Mouse (Mus musculus) hindbrain, embryonic 11.5 days (tissue): ENCODE results near the gene Pom121l2. TPM values are rescaled to one million over a fixed set of nuclear protein-coding genes. Genes with fewer than 3 reads are reported as not detected.
"Not testable (repeated sequence)": the region's sequence is repeated elsewhere in the genome, so short reads cannot be mapped to it uniquely, and the experiment has no call there.

ENCODE experiments used
- ATAC-seq: fragments of 200-750 bp; cut with Nextera tagmentation; 2 replicates; pipeline ENCODE4 v1.8.0; 2017; ENCODE audit warnings: mild to moderate bottlenecking, moderate TSS enrichment, moderate library complexity; ENCODE audit not compliant: low FRiP score
- DNase-seq: peaks from one replicate; pipeline ENCODE4 v3.0.0-alpha.2; 2015; ENCODE audit warnings: low spot score
- H3K27ac ChIP-seq: fragments of 300-500 bp; sonication (generic); 2 replicates; pipeline ENCODE4 v1.5.1; 2014; ENCODE audit warnings: mild to moderate bottlenecking, low read depth, low read length
- H3K27me3 ChIP-seq: fragments of 300-500 bp; sonication (generic); 2 replicates; pipeline ENCODE4 v1.6.1; 2014; ENCODE audit warnings: mild to moderate bottlenecking, low read length, moderate library complexity, mixed read lengths; ENCODE audit not compliant: control insufficient read depth, insufficient read depth
- H3K36me3 ChIP-seq: fragments of 300-500 bp; sonication (generic); 2 replicates; pipeline ENCODE4 v1.6.1; 2014; ENCODE audit warnings: mild to moderate bottlenecking, low read length, moderate library complexity, mixed read lengths; ENCODE audit not compliant: control insufficient read depth, insufficient read depth
- H3K4me1 ChIP-seq: fragments of 300-500 bp; sonication (generic); replicated peaks from 2 replicates; pipeline ENCODE4 v1.6.1; 2014; ENCODE audit warnings: low read length, mixed read lengths; ENCODE audit not compliant: control insufficient read depth, insufficient read depth
- H3K4me2 ChIP-seq: fragments of 300-500 bp; sonication (generic); replicated peaks from 2 replicates; pipeline ENCODE4 v1.6.1; 2014; ENCODE audit warnings: mild to moderate bottlenecking, low read depth, low read length
- H3K4me3 ChIP-seq: fragments of 300-500 bp; sonication (generic); 2 replicates; pipeline ENCODE4 v1.5.1; 2014; ENCODE audit warnings: low read depth, low read length
- H3K9ac ChIP-seq: fragments of 300-500 bp; sonication (generic); 2 replicates; pipeline ENCODE4 v1.6.1; 2014; ENCODE audit warnings: low read depth, low read length
- H3K9me3 ChIP-seq: fragments of 300-500 bp; sonication (generic); 2 replicates; pipeline ENCODE4 v1.6.1; 2016; ENCODE audit warnings: low read length; ENCODE audit not compliant: control insufficient read depth
- WGBS: fragments of 180-500 bp; shearing (Covaris S2); extraction: QIAGEN DNeasy Blood & Tissue Kit; methylation state at CpG from one replicate; pipeline ENCODE4 v1.1.7; 2014; 5-methylcytosine and 5-hydroxymethylcytosine counted together
- polyA plus RNA-seq: library from polyadenylated mRNA; unstranded; fragments of >200 nt; fragmentation: Nextera tagmentation; extraction: Ambion mirVana; gene quantifications from 2 replicates; pipeline ENCODE4 v1.2.1, GENCODE M21; 2014

Pom121l2 gene
- polyA plus RNA-seq, 1 experiment from 2014 or later, result 0.11 TPM

DNA sequence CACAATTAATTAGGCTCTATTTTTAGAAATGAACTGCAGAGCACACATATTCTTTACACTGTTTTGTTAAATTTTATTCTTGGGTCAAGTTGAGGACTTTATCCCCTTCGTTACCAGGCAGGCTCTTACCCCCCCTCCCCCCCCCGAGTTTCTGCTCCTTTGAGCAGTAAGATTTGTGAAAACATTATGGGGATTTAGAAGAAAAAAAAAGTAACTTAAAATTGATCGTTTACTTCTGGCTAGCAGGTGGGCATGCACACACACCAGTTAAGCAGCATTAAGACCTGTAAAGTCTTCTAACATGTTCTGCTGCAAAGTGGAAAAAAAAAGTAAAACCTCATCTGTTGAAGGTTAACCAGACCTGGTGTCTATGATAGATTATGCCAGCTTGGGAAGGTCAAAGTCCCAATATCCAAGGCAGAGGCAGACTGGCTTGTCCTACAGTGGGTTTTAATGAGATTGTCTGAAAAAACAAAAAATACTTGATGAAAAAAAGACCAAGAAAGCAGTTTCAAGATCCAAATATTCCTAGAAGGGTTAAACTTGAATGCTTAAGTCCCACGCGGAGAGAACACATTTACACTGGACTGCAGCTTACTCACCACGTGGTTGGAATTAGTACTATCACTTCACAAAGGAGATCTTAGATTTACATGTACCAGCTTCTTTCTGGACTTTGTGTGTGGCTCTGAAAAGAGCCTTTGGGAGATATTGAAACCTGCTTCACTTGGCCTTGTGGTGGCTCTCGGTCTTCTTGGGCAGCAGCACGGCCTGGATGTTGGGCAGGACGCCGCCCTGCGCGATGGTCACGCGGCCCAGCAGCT, 53.7 kb downstream of the Pom121l2 start:
- Histone ChIP-seq H3K4me1 (0 out of 2 replicates have a peak, but pooled peaks cover 2% of the 10 kb centered on the region), H3K27me3 (no peaks in the 10 kb centered on the region), H3K4me3 (peak overlapping the region; percentile 31), H3K9ac (peak overlapping the region; percentile 49), H3K27ac (peak overlapping the region; percentile 66), H3K9me3 (no peaks in the 10 kb centered on the region), H3K36me3 (no peaks in the 10 kb centered on the region), H3K4me2 (peak overlapping the region; percentile 41)
- DNase-seq, result peak; percentile 57
- 1% methylated on average over 13 of the region's 14 CpGs for WGBS
- ATAC-seq, result no peak; the same call in 1 of the 2 replicates

DNA sequence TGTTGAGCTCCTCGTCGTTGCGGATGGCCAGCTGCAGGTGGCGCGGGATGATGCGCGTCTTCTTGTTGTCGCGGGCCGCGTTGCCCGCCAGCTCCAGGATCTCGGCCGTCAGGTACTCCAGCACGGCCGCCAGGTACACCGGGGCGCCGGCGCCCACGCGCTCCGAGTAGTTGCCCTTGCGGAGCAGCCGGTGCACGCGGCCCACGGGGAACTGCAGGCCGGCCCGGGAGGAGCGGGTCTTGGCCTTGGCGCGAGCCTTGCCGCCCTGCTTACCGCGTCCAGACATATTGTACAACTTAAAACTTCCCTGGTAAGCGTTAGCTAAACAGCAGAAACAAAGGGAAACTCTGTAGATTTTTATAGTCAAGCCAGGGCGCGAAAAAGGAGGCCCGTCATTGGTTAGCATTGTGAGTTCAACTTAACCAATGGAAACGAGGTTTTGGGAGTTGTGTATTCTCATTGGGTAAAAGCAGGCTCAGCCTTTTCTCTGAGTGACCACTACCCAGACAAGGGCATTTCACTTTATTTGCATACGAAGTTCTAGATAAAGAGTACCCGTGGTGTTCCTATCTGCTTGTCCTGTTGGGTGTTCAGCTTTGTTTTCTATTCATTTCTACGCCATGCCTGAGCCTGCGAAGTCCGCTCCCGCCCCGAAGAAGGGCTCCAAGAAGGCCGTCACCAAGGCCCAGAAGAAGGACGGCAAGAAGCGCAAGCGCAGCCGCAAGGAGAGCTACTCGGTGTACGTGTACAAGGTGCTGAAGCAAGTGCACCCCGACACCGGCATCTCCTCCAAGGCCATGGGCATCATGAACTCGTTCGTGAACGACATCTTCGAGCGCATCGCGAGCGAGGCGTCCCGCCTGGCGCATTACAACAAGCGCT, 54.5 kb downstream of the Pom121l2 start, which contains the start of the genes Hist1h2ah and Hist1h2bk:
Gene Hist1h2ah (minus strand): TSS at position 302 of the 882 bp plus-strand sequence.
Gene Hist1h2bk (plus strand): TSS at position 604 of the 882 bp plus-strand sequence.
- H3K9ac ChIP-seq, result peak within 1 kb of the TSS; percentile 59
- H3K4me3 ChIP-seq, result peak within 1 kb of the TSS; percentile 38
- 0% methylated on average over 23 of the region's 69 CpGs for WGBS
- peak within 1 kb of the TSS; percentile 60 for H3K4me2 ChIP-seq
- not testable (repeated sequence) for H3K4me1 ChIP-seq, H3K36me3 ChIP-seq, H3K9me3 ChIP-seq, H3K27me3 ChIP-seq
- DNase-seq (peak; percentile 87), ATAC-seq (peak; percentile 99)
- H3K27ac ChIP-seq, result peak within 1 kb of the TSS; percentile 88

DNA sequence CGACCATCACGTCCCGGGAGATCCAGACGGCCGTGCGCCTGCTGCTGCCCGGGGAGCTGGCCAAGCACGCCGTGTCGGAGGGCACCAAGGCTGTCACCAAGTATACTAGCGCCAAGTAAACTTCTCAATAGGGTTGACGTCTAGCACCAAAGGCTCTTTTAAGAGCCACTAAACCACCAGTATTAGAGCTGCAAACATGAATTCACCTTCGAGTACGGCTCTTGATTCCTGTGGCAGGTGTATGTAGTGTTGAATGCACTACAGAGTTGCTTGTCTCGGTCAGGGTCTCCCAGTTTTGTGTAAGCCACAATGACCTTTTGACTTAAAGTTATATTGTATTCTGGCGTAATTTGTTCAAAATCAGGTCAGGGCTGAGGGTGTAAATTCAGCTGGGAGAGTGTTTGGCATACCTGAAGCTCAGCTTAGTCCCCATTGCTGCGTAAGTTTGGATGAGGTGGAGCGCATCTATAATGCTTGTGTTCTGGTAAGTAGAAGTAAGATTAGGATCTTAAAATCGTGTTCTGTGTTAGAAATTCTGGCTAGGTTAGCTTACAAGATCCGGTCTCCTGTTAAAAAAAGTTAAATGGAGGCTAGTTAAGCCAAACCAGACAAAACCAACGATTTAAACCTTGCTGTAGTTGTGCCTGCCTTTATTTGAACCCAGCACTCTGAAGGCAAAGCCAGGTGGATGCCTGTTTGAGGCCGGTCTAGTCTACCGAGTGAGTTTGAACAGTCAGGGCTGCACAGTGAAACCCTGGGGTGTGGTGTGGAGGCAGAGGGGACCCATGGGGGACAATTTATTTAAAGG, 55.4 kb downstream of the Pom121l2 start:
- H3K27ac ChIP-seq, result peak overlapping the region; percentile 88
- ATAC-seq (peak; percentile 22; the same call in 1 of the 2 replicates), DNase-seq (peak; percentile 60)
- H3K4me2 ChIP-seq, result peak overlapping the region; percentile 60
- no peaks in the 10 kb centered on the region for H3K27me3 ChIP-seq
- H3K4me3 ChIP-seq, result peak overlapping the region; percentile 38
- H3K9me3 ChIP-seq, result no peaks in the 10 kb centered on the region
- peak overlapping the region; percentile 59 for H3K9ac ChIP-seq
- no peaks in the 10 kb centered on the region for H3K36me3 ChIP-seq
- WGBS, result 3% methylated on average over 16 of the region's 23 CpGs
- H3K4me1 ChIP-seq, result 0 out of 2 replicates have a peak, but pooled peaks cover 2% of the 10 kb centered on the region

DNA sequence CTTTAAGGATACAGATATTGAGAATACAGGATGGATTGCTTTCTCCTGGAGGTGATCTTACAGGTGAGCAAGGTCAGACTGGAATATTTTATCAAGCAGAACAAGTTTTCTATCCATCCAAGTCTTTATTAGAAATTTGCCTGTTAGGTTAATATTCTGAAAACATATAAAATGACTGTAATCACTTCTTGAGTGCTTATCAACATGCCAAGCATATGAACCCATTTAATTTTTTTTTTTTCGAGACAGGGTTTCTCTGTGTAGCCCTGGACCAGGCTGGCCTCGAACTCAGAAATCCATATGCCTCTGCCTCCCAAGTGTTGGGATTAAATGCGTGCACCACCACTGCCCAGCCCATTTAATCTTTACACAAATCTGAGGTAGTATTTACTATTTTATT, 56.0 kb downstream of the Pom121l2 start:
- Histone ChIP-seq H3K27ac (peak overlapping the region; percentile 88), H3K27me3 (no peaks in the 10 kb centered on the region), H3K9ac (peak overlapping the region; percentile 59), H3K36me3 (no peaks in the 10 kb centered on the region), H3K4me3 (peak overlapping the region; percentile 38; the same call in 1 of the 2 replicates), H3K4me2 (peak overlapping the region; percentile 60), H3K4me1 (0 out of 2 replicates have a peak, but pooled peaks cover 2% of the 10 kb centered on the region), H3K9me3 (no peaks in the 10 kb centered on the region)
- no peak for ATAC-seq
- DNase-seq, result no peak
- WGBS, result 64% methylated on average over 3 of the region's 3 CpGs

- no peak overlapping the region for H3K4me3 ChIP-seq
- H3K4me2 ChIP-seq, result no peak overlapping the region
- H3K27me3 ChIP-seq, result no peaks in the 10 kb centered on the region
- WGBS, result 82% methylated on average over 2 of the region's 2 CpGs
- H3K36me3 ChIP-seq, result no peaks in the 10 kb centered on the region
- DNase-seq (no peak), ATAC-seq (no peak)
- 0 out of 2 replicates have a peak, but pooled peaks cover 2% of the 10 kb centered on the region for H3K4me1 ChIP-seq
- H3K9me3 ChIP-seq, result no peaks in the 10 kb centered on the region
- no peak overlapping the region for H3K9ac ChIP-seq
- no peak overlapping the region for H3K27ac ChIP-seq
Measured at GRCm38 (mm10) chr13:22037415-22037814, 56.4 kb downstream of the Pom121l2 start.

Other genes with a start within 250 kb of the Pom121l2 start
- gene Hist1h4j, start 246.1 kb upstream of the Pom121l2 start, polyA plus RNA-seq, result 0.94 and 1.4 TPM in 2 replicates
- gene Hist1h4k, start 230.7 kb upstream of the Pom121l2 start, polyA plus RNA-seq, result 2.4 and 8.0 TPM in 2 replicates
- gene Hist1h2ak, start 227.4 kb upstream of the Pom121l2 start, polyA plus RNA-seq, result 4.9 and 6.5 TPM in 2 replicates
- gene Hist1h2bn, start 227.1 kb upstream of the Pom121l2 start, polyA plus RNA-seq, result 0.67 and 2.2 TPM in 2 replicates
- 19.1 TPM in 2 replicates for gene Hist1h1b, start 200.6 kb upstream of the Pom121l2 start, polyA plus RNA-seq
- 232 and 252 TPM in 2 replicates for gene Hist1h3i, start 197.8 kb upstream of the Pom121l2 start, polyA plus RNA-seq
- gene Hist1h2an, start 194.0 kb upstream of the Pom121l2 start, polyA plus RNA-seq, result 1.4 and 8.5 TPM in 2 replicates
- 2.2 and 2.9 TPM in 2 replicates for gene Hist1h2bp, start 193.7 kb upstream of the Pom121l2 start, polyA plus RNA-seq
- gene Hist1h2bq, start 171.0 kb upstream of the Pom121l2 start, polyA plus RNA-seq, result 17.8 and 18.7 TPM in 2 replicates
- 2.1 TPM in 1 of 2 replicates, not detected in the other for gene Hist1h2ao, start 170.7 kb upstream of the Pom121l2 start, polyA plus RNA-seq
- not detected in 2 replicates for gene Hist1h4m, start 169.4 kb upstream of the Pom121l2 start, polyA plus RNA-seq
- 13.4 and 14.6 TPM in 2 replicates for gene Hist1h4n, start 149.0 kb upstream of the Pom121l2 start, polyA plus RNA-seq
- 4,676 and 4,856 TPM in 2 replicates for gene Hist1h2ap, start 147.7 kb upstream of the Pom121l2 start, polyA plus RNA-seq
- gene Hist1h2br, start 147.5 kb upstream of the Pom121l2 start, polyA plus RNA-seq, result 18.1 and 18.6 TPM in 2 replicates
- gene Zfp184, start 36.1 kb upstream of the Pom121l2 start, polyA plus RNA-seq, result 25.7 and 27.8 TPM in 2 replicates
- 0.51 TPM in 1 of 2 replicates, not detected in the other for gene Prss16, start 28.5 kb downstream of the Pom121l2 start, polyA plus RNA-seq
- 8.4 and 11.9 TPM in 2 replicates for gene Hist1h2ah, start 54.4 kb downstream of the Pom121l2 start, polyA plus RNA-seq
- 7.2 and 10.2 TPM in 2 replicates for gene Hist1h2bk, start 54.7 kb downstream of the Pom121l2 start, polyA plus RNA-seq
- gene Hist1h4i, start 60.2 kb downstream of the Pom121l2 start, polyA plus RNA-seq, result 31.2 and 31.4 TPM in 2 replicates
- gene Hist1h2ag, start 61.8 kb downstream of the Pom121l2 start, polyA plus RNA-seq, result 58.7 and 60.3 TPM in 2 replicates
- 14.0 and 15.2 TPM in 2 replicates for gene Hist1h2bj, start 62.0 kb downstream of the Pom121l2 start, polyA plus RNA-seq
- gene Vmn1r188, start 103.2 kb downstream of the Pom121l2 start, polyA plus RNA-seq, result not detected in 2 replicates
- gene Vmn1r189, start 124.6 kb downstream of the Pom121l2 start, polyA plus RNA-seq, result not detected in 2 replicates
- gene Vmn1r191, start 202.8 kb downstream of the Pom121l2 start, polyA plus RNA-seq, result not detected in 2 replicates
- not detected in 2 replicates for gene Vmn1r192, start 209.9 kb downstream of the Pom121l2 start, polyA plus RNA-seq
- gene Vmn1r193, start 242.0 kb downstream of the Pom121l2 start, polyA plus RNA-seq, result not detected in 2 replicates